Mouse (Mus musculus) lung, adult 2 months (tissue): ENCODE results near the gene Gnptab.

Experiments
- CTCF ChIP-seq: fragments of 200-500 bp; IDR thresholded peaks from 2 replicates; pipeline ENCODE4 v1.5.1; 2011; ENCODE audit warnings: mild to moderate bottlenecking, low read length, control low read depth; ENCODE audit not compliant: insufficient read depth
- POLR2A ChIP-seq: fragments of 200-500 bp; IDR thresholded peaks from 2 replicates; pipeline ENCODE4 v1.6.1; 2011; ENCODE audit warnings: low read depth, mild to moderate bottlenecking, control low read depth, low read length, borderline replicate concordance; ENCODE audit errors: extremely low read depth

DNA sequence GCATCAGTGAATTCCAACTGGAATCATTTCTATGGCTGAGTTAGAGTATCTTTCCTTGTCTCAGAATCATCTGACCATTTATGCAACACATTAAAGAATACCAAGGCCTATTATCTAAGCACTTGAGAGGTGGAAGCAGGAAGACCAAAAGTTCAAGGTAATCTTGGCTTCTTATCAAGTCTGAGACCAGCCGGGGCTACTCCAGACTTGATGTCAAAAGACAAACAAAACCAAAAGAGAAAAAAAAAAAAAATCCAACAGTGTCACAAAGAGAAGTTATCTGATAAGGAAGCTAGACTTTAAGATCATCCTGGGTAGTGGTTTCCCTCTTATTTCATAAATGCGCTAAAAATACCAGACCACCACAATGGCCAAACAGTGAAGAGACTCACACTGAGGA lies 26.4 kb upstream of the Gnptab start:
- TF ChIP-seq CTCF (no peak), POLR2A (no peak)
